Mouse (Mus musculus): Measurements from ENCODE around the gene Mafg.
"Not testable (repeated sequence)": the region's sequence is repeated elsewhere in the genome, so short reads cannot be mapped to it uniquely, and the experiment has no call there.

The Mafg gene

GRCm38 (mm10) chr11:120633520-120634343 lies at the start of gene Mafg:
TSS of gene Mafg (minus strand) at chr11:120633600.
- in situ Hi-C loops (cut with MboI; ENCODE audit: low sequenced_read_pairs) = no loop called here

- in situ Hi-C loops (cut with MboI; ENCODE audit: low sequenced_read_pairs) = no loop called here
Measured at GRCm38 (mm10) chr11:120682683-120683082, 49.3 kb upstream of the Mafg start.

- in situ Hi-C loops (cut with MboI; ENCODE audit: low sequenced_read_pairs) = no loop called here
Measured at GRCm38 (mm10) chr11:120679909-120680308, 46.5 kb upstream of the Mafg start.

- in situ Hi-C loops (cut with MboI; ENCODE audit: low sequenced_read_pairs) = no loop called here
Measured at GRCm38 (mm10) chr11:120676951-120677350, 43.6 kb upstream of the Mafg start.

GRCm38 (mm10) chr11:120675875-120676274 lies 42.5 kb upstream of the Mafg start:
- in situ Hi-C loops (cut with MboI; ENCODE audit: low sequenced_read_pairs) = not testable (repeated sequence)

GRCm38 (mm10) chr11:120673594-120674122 lies 40.3 kb upstream of the Mafg start:
- in situ Hi-C loops (cut with MboI; ENCODE audit: low sequenced_read_pairs) = no loop called here

- in situ Hi-C loops (cut with MboI; ENCODE audit: low sequenced_read_pairs) = no loop called here
Measured at GRCm38 (mm10) chr11:120672687-120673593, 39.5 kb upstream of the Mafg start, which contains the start of gene Aspscr1. TSS of gene Aspscr1 (plus strand) at chr11:120672973.

- in situ Hi-C loops (cut with MboI; ENCODE audit: low sequenced_read_pairs) = no loop called here
Measured at GRCm38 (mm10) chr11:120666617-120667016, 33.2 kb upstream of the Mafg start.

GRCm38 (mm10) chr11:120665406-120665805 lies 32.0 kb upstream of the Mafg start:
- in situ Hi-C loops (cut with MboI; ENCODE audit: low sequenced_read_pairs) = no loop called here

- in situ Hi-C loops (cut with MboI; ENCODE audit: low sequenced_read_pairs) = no loop called here
Measured at GRCm38 (mm10) chr11:120663714-120664113, 30.3 kb upstream of the Mafg start.

GRCm38 (mm10) chr11:120662759-120663158 lies 29.4 kb upstream of the Mafg start:
- in situ Hi-C loops (cut with MboI; ENCODE audit: low sequenced_read_pairs) = no loop called here

GRCm38 (mm10) chr11:120661076-120661460 lies 27.7 kb upstream of the Mafg start, which contains the start of gene Notum:
TSS of gene Notum (minus strand) at chr11:120661175.
- in situ Hi-C loops (cut with MboI; ENCODE audit: low sequenced_read_pairs) = no loop called here

GRCm38 (mm10) chr11:120660301-120661075 lies 27.1 kb upstream of the Mafg start:
- in situ Hi-C loops (cut with MboI; ENCODE audit: low sequenced_read_pairs) = no loop called here

- in situ Hi-C loops (cut with MboI; ENCODE audit: low sequenced_read_pairs) = no loop called here
Measured at GRCm38 (mm10) chr11:120659509-120660300, 26.3 kb upstream of the Mafg start.

GRCm38 (mm10) chr11:120658876-120659410 lies 25.5 kb upstream of the Mafg start:
- in situ Hi-C loops (cut with MboI; ENCODE audit: low sequenced_read_pairs) = no loop called here

GRCm38 (mm10) chr11:120657301-120657700 lies 23.9 kb upstream of the Mafg start:
- in situ Hi-C loops (cut with MboI; ENCODE audit: low sequenced_read_pairs) = no loop called here

GRCm38 (mm10) chr11:120654741-120655140 lies 21.3 kb upstream of the Mafg start:
- in situ Hi-C loops (cut with MboI; ENCODE audit: low sequenced_read_pairs) = no loop called here

- in situ Hi-C loops (cut with MboI; ENCODE audit: low sequenced_read_pairs) = no loop called here
Measured at GRCm38 (mm10) chr11:120651872-120652271, 18.5 kb upstream of the Mafg start.

GRCm38 (mm10) chr11:120648001-120648476 lies 14.6 kb upstream of the Mafg start, which contains the start of gene Myadml2:
TSS of gene Myadml2 (minus strand) at chr11:120648158.
- in situ Hi-C loops (cut with MboI; ENCODE audit: low sequenced_read_pairs) = no loop called here
